Mouse (Mus musculus): ENCODE data around the gene Myrip. TPM values are rescaled to one million over a fixed set of nuclear protein-coding genes. Genes with fewer than 3 reads are reported as not detected.
"Not testable (repeated sequence)": the region's sequence is repeated elsewhere in the genome, so short reads cannot be mapped to it uniquely, and the experiment has no call there.

Gene Myrip
- polyA plus RNA-seq, 1 experiment = not detected

- H3K4me1 ChIP-seq = no peaks in the 10 kb centered on the region
- TF ChIP-seq GATA1 (IDR thresholded peaks at IDR 0.05; ENCODE audit: borderline replicate concordance, low read length) = no peak
- TF ChIP-seq FLI1 (IDR thresholded peaks at IDR 0.05; ENCODE audit: low read length) = no peak
- H3K36me3 ChIP-seq (replicated peaks; ENCODE audit: low read length) = no peaks in the 10 kb centered on the region
- peaks cover 6% of the 10 kb centered on the region for H3K27me3 ChIP-seq (replicated peaks)
- H3K9me3 ChIP-seq = peaks cover 33% of the 10 kb centered on the region
- no peak overlapping the region for H3K4me3 ChIP-seq (replicated peaks)
Observed at GRCm38 (mm10) chr9:120322702-120323426, 21.6 kb downstream of the Myrip start.

- not testable (repeated sequence) for H3K4me1 ChIP-seq; H3K27me3 ChIP-seq (replicated peaks); H3K4me3 ChIP-seq (replicated peaks); H3K36me3 ChIP-seq (replicated peaks; ENCODE audit: low read length)
- H3K9me3 ChIP-seq = peaks cover 28% of the 10 kb centered on the region
Observed at GRCm38 (mm10) chr9:120331048-120331447, 29.7 kb downstream of the Myrip start.

GRCm38 (mm10) chr9:120338172-120338571 is 36.9 kb downstream of the Myrip start:
- Histone ChIP-seq H3K4me1 (peaks cover 5% of the 10 kb centered on the region), H3K4me3 (replicated peaks) (no peak overlapping the region), H3K36me3 (replicated peaks; ENCODE audit: low read length) (no peaks in the 10 kb centered on the region), H3K9me3 (no peaks in the 10 kb centered on the region), H3K27me3 (replicated peaks) (peaks cover 6% of the 10 kb centered on the region)
- TF ChIP-seq FLI1 (IDR thresholded peaks at IDR 0.05; ENCODE audit: low read length) (no peak), GATA1 (IDR thresholded peaks at IDR 0.05; ENCODE audit: borderline replicate concordance, low read length) (no peak)

GRCm38 (mm10) chr9:120339975-120340695 is 38.8 kb downstream of the Myrip start:
- peaks cover 10% of the 10 kb centered on the region for H3K27me3 ChIP-seq (replicated peaks)
- H3K36me3 ChIP-seq (replicated peaks; ENCODE audit: low read length) = no peaks in the 10 kb centered on the region
- H3K9me3 ChIP-seq = no peaks in the 10 kb centered on the region
- no peak for TF ChIP-seq GATA1 (IDR thresholded peaks at IDR 0.05; ENCODE audit: borderline replicate concordance, low read length)
- no peak for TF ChIP-seq FLI1 (IDR thresholded peaks at IDR 0.05; ENCODE audit: low read length)
- no peak overlapping the region for H3K4me3 ChIP-seq (replicated peaks)
- H3K4me1 ChIP-seq = peaks cover 5% of the 10 kb centered on the region

- peaks cover 5% of the 10 kb centered on the region for H3K4me1 ChIP-seq
Observed at GRCm38 (mm10) chr9:120343123-120343790, 41.9 kb downstream of the Myrip start.

DNA sequence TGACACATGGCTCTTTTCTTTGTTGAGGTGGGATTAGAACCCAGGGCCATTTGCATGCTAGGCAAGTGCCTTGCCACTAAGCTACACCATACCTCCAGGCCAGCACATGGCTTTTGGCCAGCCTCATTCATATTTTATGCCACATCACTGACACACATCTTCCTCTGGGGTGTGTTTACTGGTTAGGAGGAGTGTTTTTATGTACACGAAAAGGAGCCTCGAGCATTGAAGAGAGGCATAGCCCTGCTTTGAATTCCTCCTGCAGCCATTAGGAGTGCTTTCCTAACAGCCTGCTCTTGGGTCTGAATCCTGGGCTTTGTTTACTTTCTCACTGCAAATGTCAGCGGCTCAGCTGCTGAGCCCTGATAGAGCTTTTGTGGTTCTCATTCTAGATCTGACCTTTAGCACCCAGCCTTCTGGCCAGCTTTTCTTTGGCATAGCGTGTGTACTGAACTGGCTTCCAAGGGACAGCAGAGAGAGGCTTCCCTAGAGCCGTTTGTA is 44.4 kb downstream of the Myrip start:
- no peaks in the 10 kb centered on the region for H3K4me1 ChIP-seq
- TF ChIP-seq FLI1 (IDR thresholded peaks at IDR 0.05; ENCODE audit: low read length) (no peak), GATA1 (IDR thresholded peaks at IDR 0.05; ENCODE audit: borderline replicate concordance, low read length) (no peak)
- peaks cover 20% of the 10 kb centered on the region for H3K27me3 ChIP-seq (replicated peaks)
- H3K9me3 ChIP-seq = no peaks in the 10 kb centered on the region
- no peak overlapping the region for H3K4me3 ChIP-seq (replicated peaks)
- no peaks in the 10 kb centered on the region for H3K36me3 ChIP-seq (replicated peaks; ENCODE audit: low read length)

More at GRCm38 (mm10) chr9:120343123-120343790, 41.9 kb downstream of the Myrip start:
- H3K27me3 ChIP-seq (replicated peaks) = peaks cover 15% of the 10 kb centered on the region
- H3K9me3 ChIP-seq = no peaks in the 10 kb centered on the region
- no peak for TF ChIP-seq GATA1 (IDR thresholded peaks at IDR 0.05; ENCODE audit: borderline replicate concordance, low read length)
- TF ChIP-seq FLI1 (IDR thresholded peaks at IDR 0.05; ENCODE audit: low read length) = no peak
- no peaks in the 10 kb centered on the region for H3K36me3 ChIP-seq (replicated peaks; ENCODE audit: low read length)
- no peak overlapping the region for H3K4me3 ChIP-seq (replicated peaks)

DNA sequence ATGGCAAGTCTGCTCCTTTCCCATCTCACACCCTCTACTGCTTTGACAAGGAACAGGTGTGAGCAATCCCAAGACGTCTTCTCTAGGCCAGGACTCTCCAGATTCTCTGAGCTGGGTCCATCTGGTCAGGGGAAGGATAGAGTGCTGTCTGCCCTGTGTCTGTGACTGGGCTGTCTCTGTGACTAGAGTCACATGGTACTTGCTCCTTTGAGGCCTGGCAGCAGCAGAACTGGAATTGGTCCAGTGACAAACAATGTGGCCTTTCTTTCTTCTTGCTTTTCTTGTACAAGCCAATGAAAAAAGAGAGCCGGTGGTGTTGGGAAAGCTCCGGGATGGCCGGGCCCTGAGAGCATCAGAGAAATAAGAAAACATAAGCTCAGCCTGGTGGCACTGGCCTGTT is 47.8 kb downstream of the Myrip start:
- TF ChIP-seq FLI1 (IDR thresholded peaks at IDR 0.05; ENCODE audit: low read length) = no peak
- TF ChIP-seq GATA1 (IDR thresholded peaks at IDR 0.05; ENCODE audit: borderline replicate concordance, low read length) = no peak
- H3K9me3 ChIP-seq = peaks cover 5% of the 10 kb centered on the region; the same call in 1 of the 2 replicates
- H3K4me3 ChIP-seq (replicated peaks) = no peak overlapping the region
- no peaks in the 10 kb centered on the region for H3K36me3 ChIP-seq (replicated peaks; ENCODE audit: low read length)
- H3K27me3 ChIP-seq (replicated peaks) = peaks cover 14% of the 10 kb centered on the region
- no peaks in the 10 kb centered on the region for H3K4me1 ChIP-seq

DNA sequence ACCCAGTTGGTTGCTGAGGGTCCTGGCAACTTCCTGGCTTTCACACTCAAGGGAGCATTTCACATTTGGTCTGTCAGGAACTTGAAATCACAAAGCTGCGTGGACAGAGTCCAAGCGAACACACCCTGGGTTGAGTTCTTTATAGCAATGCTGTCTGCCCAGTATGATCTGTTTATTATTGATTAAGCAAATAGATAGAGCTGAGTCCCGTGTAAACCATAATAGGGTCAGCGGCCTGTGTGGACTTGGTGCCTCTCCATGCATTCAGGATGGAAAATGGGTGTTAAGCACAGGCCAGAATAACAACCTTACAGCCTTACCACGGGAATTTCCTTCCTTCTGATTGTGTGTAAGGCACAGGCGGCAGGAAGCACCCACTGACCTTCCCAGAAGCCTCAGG is 49.0 kb downstream of the Myrip start:
- Histone ChIP-seq H3K4me3 (replicated peaks) (no peak overlapping the region), H3K36me3 (replicated peaks; ENCODE audit: low read length) (no peaks in the 10 kb centered on the region), H3K27me3 (replicated peaks) (peaks cover 12% of the 10 kb centered on the region), H3K9me3 (peaks cover 12% of the 10 kb centered on the region; the same call in 1 of the 2 replicates), H3K4me1 (no peaks in the 10 kb centered on the region)
- no peak for TF ChIP-seq FLI1 (IDR thresholded peaks at IDR 0.05; ENCODE audit: low read length)
- no peak for TF ChIP-seq GATA1 (IDR thresholded peaks at IDR 0.05; ENCODE audit: borderline replicate concordance, low read length)

- peaks cover 15% of the 10 kb centered on the region; the same call in 1 of the 2 replicates for H3K9me3 ChIP-seq
- no peak overlapping the region for H3K4me3 ChIP-seq (replicated peaks)
- no peaks in the 10 kb centered on the region for H3K36me3 ChIP-seq (replicated peaks; ENCODE audit: low read length)
- TF ChIP-seq FLI1 (IDR thresholded peaks at IDR 0.05; ENCODE audit: low read length) (no peak), GATA1 (IDR thresholded peaks at IDR 0.05; ENCODE audit: borderline replicate concordance, low read length) (no peak)
- H3K27me3 ChIP-seq (replicated peaks) = peaks cover 10% of the 10 kb centered on the region
- H3K4me1 ChIP-seq = peaks cover 4% of the 10 kb centered on the region; the same call in 1 of the 2 replicates
Observed at GRCm38 (mm10) chr9:120351061-120351460, 49.7 kb downstream of the Myrip start.
